ENCODE assay signal across 10 mouse cellular contexts in genomic region chr7:99095191-99095590, GRCm38 (mm10). TPM values are rescaled to one million over a fixed set of nuclear protein-coding genes. Genes with fewer than 3 reads are reported as not detected.
DNase-seq lines count a peak whose midpoint lies in the region; ATAC-seq lines count a peak whose summit lies in the region.
"Had no signal": no experiment of that assay in that cellular context is flagged by ENCODE, and none has a peak within 500 bp of the region (broad histone marks: within the 10 kb centered on the region; RNA-seq: fewer than 3 reads in every experiment).

No protein-coding gene starts in this region.

- H3K9me3 ChIP-seq in hindbrain, embryonic 10.5 days: no peaks in the 10 kb centered on the region
- H3K9me3 ChIP-seq in hindbrain, embryonic 13.5 days: no peaks in the 10 kb centered on the region
- H3K9me3 ChIP-seq: embryonic facial prominence, embryonic 15.5 days; stomach, embryonic 15.5 days had no signal

- H3K4me3 ChIP-seq in hindbrain, embryonic 10.5 days: no peak overlapping the region
- no peak overlapping the region for H3K4me3 ChIP-seq in hindbrain, embryonic 13.5 days
- H3K4me3 ChIP-seq: embryonic facial prominence, embryonic 15.5 days; stomach, embryonic 15.5 days had no signal

- peaks cover 15% of the 10 kb centered on the region for H3K36me3 ChIP-seq in hindbrain, embryonic 10.5 days
- peaks cover 13% of the 10 kb centered on the region for H3K36me3 ChIP-seq in hindbrain, embryonic 13.5 days

- no peak overlapping the region for H3K9ac ChIP-seq in hindbrain, embryonic 13.5 days
- H3K9ac ChIP-seq: embryonic facial prominence, embryonic 15.5 days; stomach, embryonic 15.5 days had no signal

- DNase-seq in hindbrain, embryonic 10.5 days (ENCODE audit: low spot score): peak; percentile 35
- DNase-seq in CD4-positive helper T cell, adult 2 months (ENCODE audit: low read depth, low spot score): peak; percentile 62
- peak; percentile 77 for DNase-seq in R1 (ENCODE audit: low read depth, low spot score)
- peak; percentile 44 for DNase-seq in forelimb bud, embryonic 11.5 days (ENCODE audit: low read depth, low spot score)
- DNase-seq in naive thymus-derived CD4-positive, alpha-beta T cell, adult 2 months (ENCODE audit: low read depth): peak; percentile 80
- DNase-seq in layer of hippocampus, postnatal 36 days: no peak

- no peak overlapping the region for H3K27ac ChIP-seq in hindbrain, embryonic 10.5 days
- H3K27ac ChIP-seq in hindbrain, embryonic 13.5 days: no peak overlapping the region
- H3K27ac ChIP-seq: embryonic facial prominence, embryonic 15.5 days; stomach, embryonic 15.5 days had no signal

- H3K27me3 ChIP-seq in hindbrain, embryonic 10.5 days (ENCODE audit: insufficient read depth, poor library complexity, severe bottlenecking): no peaks in the 10 kb centered on the region
- H3K27me3 ChIP-seq in hindbrain, embryonic 13.5 days: no peaks in the 10 kb centered on the region
- H3K27me3 ChIP-seq: embryonic facial prominence, embryonic 15.5 days; stomach, embryonic 15.5 days had no signal

- no peak for ATAC-seq in hindbrain, embryonic 13.5 days (ENCODE audit: low FRiP score)
- no peak for ATAC-seq in frontal cortex, adult (ENCODE audit: low TSS enrichment)

- H3K4me2 ChIP-seq in hindbrain, embryonic 13.5 days: no peak overlapping the region
- H3K4me2 ChIP-seq: embryonic facial prominence, embryonic 15.5 days; stomach, embryonic 15.5 days had no signal

- WGBS in hindbrain, embryonic 10.5 days: 65% methylated on average over 4 of the region's 4 CpGs
- 55% methylated on average over 4 of the region's 4 CpGs for WGBS in hindbrain, embryonic 13.5 days

- H3K4me1 ChIP-seq in hindbrain, embryonic 10.5 days (replicated peaks): peaks cover 6% of the 10 kb centered on the region
- peaks cover 7% of the 10 kb centered on the region for H3K4me1 ChIP-seq in hindbrain, embryonic 13.5 days (replicated peaks)
- H3K4me1 ChIP-seq: embryonic facial prominence, embryonic 15.5 days had no signal

RNA-seq across cellular contexts. Expression of gene Uvrag, which starts 45.8 kb away (rescaled TPM):
- polyA plus RNA-seq in hindbrain, embryonic 10.5 days (2016; fragmentation: Nextera tagmentation; extraction: Ambion mirVana): 10.9 and 12.8 TPM in 2 replicates
- polyA plus RNA-seq in hindbrain, embryonic 13.5 days (2015; fragmentation: Nextera tagmentation; extraction: Ambion mirVana): 14.2 and 15.6 TPM in 2 replicates
- total RNA-seq in layer of hippocampus, postnatal 36 days (2021): 10 to 100 TPM; 49.0 to 50.7 TPM

Comparison
In these comparisons a context has a peak if more than half of its experiments do, and no peak if none do; other contexts are left out.
1. DNase-seq: peak in hindbrain, embryonic 10.5 days (single experiment), CD4-positive helper T cell, adult 2 months (single experiment), R1 (single experiment), forelimb bud, embryonic 11.5 days (single experiment) and naive thymus-derived CD4-positive, alpha-beta T cell, adult 2 months (single experiment); none in layer of hippocampus, postnatal 36 days (0 of 2).